Mouse (Mus musculus): Measurements from ENCODE around the gene Hnrnpab. TPM values are rescaled to one million over a fixed set of nuclear protein-coding genes. Genes with fewer than 3 reads are reported as not detected.
A peak's percentile ranks its signal among the peaks of the same experiment; 100 is the strongest.
"Not testable (repeated sequence)": the region's sequence is repeated elsewhere in the genome, so short reads cannot be mapped to it uniquely, and the experiment has no call there.

Hnrnpab gene
- polyA plus RNA-seq, 1 experiment: 174 TPM

DNA sequence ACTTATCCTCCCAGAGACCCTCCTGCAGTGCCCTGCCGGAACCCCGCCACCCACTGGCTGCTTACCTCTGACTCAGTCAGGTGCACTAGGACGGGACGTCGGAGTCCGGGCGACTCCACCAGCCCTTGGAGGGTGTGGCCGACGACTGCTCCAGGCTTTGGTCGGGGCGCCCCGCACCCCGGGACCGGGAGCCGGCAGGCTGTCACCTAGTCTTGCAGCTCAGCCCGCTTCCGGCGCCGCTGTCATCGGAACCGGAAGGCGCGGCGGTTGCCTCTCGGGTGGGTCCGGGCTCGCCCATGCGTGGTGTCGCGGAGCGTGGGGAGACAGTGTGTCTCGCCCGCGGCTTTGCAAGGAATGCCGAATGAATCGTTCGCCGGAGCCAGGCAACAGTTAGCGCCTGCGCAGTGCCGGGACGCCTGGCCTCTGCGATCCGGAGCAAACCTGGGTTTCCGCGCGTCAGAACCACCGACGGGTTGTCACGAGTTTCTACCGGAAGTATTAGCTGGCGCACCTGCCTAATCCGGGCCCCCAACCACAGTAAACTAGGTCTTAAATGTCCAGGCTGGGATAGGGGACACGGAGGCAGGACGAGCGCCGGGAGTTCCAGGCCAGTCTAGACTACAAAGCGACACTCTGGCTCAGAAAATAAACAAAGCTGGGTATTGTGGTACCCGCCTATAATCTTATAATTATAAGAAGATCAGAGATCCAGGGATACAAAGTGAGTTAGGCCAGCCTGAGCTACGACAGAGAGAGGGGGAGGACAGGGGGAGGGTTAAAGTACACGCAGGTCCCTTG is 29.1 kb upstream of the Hnrnpab start, which contains the start of gene Rmnd5b:
Gene Rmnd5b, minus strand, starts transcription at position 372 of the 798 bp plus-strand sequence.
- TF ChIP-seq POLR2A (IDR thresholded peaks at IDR 0.05; ENCODE audit: borderline replicate concordance, extremely low read depth, low read depth, low read length): peak; percentile 49; the same call in 1 of the 2 replicates
- no peak for TF ChIP-seq CTCF (IDR thresholded peaks at IDR 0.05; ENCODE audit: insufficient read depth, low read length)
- Histone ChIP-seq H3K4me1 (ENCODE audit: control insufficient read depth, insufficient read depth, low read length) (peaks cover 13% of the 10 kb centered on the region), H3K4me3 (replicated peaks; ENCODE audit: extremely low read depth, low read depth, low read length) (peak within 1 kb of the TSS; percentile 75)
- whole genome bisulfite sequencing: under 1% methylated on average over 61 of the region's 61 CpGs
- peak; percentile 91 for DNase-seq

DNA sequence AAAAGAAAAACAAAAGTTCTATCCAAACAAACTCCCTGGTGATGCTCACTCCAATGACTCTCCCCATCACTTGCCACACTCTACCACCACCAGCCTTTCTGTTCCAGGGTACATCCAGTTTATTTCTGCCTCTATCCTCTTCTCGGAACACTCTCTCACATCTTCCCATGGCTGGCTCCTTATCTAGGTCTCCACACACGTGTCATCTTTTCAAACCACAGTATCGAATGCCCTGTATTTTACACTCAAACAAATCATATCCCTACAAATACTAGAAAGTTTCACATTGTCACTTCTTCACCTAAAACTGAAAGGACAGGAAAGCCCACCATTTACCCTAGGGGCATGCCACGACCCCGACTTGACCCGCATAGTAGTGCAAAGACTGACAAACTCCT is 28.5 kb upstream of the Hnrnpab start:
- WGBS: under 1% methylated on average over 6 of the region's 6 CpGs
- H3K4me1 ChIP-seq (ENCODE audit: control insufficient read depth, insufficient read depth, low read length): peaks cover 13% of the 10 kb centered on the region
- no peak for DNase-seq
- peak overlapping the region; percentile 75 for H3K4me3 ChIP-seq (replicated peaks; ENCODE audit: extremely low read depth, low read depth, low read length)
- TF ChIP-seq POLR2A (IDR thresholded peaks at IDR 0.05; ENCODE audit: borderline replicate concordance, extremely low read depth, low read depth, low read length): no peak
- TF ChIP-seq CTCF (IDR thresholded peaks at IDR 0.05; ENCODE audit: insufficient read depth, low read length): no peak

DNA sequence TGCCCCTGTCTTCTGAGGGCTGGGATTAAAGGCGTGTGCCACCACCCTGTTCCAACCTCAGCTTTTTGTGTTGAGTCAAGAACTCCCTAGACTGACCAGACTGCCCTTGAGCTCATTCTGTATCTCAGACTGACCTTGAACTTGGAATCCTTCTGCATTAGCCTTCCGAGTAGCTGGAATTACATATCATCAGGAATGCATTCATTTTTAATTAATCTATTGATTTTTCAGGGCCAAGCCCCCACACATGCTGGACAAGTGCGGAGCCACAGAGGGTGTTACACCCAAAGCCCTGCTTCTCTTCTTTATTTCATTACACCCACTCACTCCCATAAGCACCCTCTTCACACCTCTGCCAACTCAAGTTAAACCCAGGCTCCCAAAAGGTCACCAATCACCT is 27.1 kb upstream of the Hnrnpab start:
- TF ChIP-seq POLR2A (IDR thresholded peaks at IDR 0.05; ENCODE audit: borderline replicate concordance, extremely low read depth, low read depth, low read length) (no peak), CTCF (IDR thresholded peaks at IDR 0.05; ENCODE audit: insufficient read depth, low read length) (no peak)
- WGBS: 94% methylated on average over 3 of the region's 3 CpGs
- Histone ChIP-seq H3K4me3 (replicated peaks; ENCODE audit: extremely low read depth, low read depth, low read length) (no peak overlapping the region), H3K4me1 (ENCODE audit: control insufficient read depth, insufficient read depth, low read length) (peaks cover 13% of the 10 kb centered on the region)
- DNase-seq: no peak

DNA sequence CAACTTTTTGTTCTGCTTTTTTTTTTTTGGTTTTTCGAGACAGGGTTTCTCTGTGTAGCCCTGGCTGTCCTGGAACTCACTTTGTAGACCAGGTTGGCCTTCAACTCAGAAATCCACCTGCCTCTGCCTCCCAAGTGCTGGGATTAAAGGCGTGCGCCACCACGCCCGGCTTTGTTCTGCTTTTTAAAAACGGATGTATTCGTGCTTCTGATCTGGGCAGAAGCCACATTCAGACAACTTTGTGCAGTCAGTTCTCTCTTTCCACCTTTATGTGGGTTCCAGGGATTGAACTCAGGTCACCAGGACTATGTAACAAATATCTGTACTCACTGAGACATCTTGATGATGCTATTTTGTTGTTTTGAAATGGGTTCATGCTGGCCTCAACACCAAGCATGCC is 26.6 kb upstream of the Hnrnpab start:
- 80% methylated on average over 7 of the region's 7 CpGs for WGBS
- H3K4me1 ChIP-seq (ENCODE audit: control insufficient read depth, insufficient read depth, low read length): peaks cover 13% of the 10 kb centered on the region
- H3K4me3 ChIP-seq (replicated peaks; ENCODE audit: extremely low read depth, low read depth, low read length); DNase-seq: not testable (repeated sequence)

DNA sequence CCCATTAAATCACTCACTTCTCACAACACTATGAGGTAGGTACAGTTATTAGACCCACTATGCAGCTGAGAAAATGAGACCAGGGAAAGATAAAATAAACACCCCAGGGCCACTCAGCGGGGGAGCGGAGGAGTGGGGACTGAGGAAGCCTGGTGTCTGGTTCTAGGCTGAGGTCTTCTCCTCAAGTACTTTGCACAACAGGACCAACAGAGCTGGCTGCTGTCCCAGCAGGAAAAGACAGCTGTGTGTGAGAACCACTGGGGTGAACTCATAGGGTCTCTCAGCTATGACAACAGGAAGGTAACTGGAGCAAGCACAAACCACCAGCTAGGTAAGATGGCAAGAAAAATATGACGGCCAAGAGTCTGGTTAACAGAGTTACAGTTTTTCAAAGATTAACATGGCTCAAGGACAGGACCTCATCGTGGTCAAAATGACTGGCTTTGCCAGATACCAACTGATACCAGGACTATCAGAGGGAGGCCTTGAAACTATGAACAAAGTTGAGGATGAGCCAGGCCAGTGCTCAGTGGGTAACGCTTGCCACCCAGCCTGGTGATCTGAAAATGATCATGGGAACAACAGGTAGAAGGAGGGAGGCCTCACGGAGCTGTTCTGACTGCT is 25.6 kb upstream of the Hnrnpab start:
- TF ChIP-seq POLR2A (IDR thresholded peaks at IDR 0.05; ENCODE audit: borderline replicate concordance, extremely low read depth, low read depth, low read length): no peak
- no peak for TF ChIP-seq CTCF (IDR thresholded peaks at IDR 0.05; ENCODE audit: insufficient read depth, low read length)
- WGBS: 63% methylated on average over 6 of the region's 6 CpGs

DNA sequence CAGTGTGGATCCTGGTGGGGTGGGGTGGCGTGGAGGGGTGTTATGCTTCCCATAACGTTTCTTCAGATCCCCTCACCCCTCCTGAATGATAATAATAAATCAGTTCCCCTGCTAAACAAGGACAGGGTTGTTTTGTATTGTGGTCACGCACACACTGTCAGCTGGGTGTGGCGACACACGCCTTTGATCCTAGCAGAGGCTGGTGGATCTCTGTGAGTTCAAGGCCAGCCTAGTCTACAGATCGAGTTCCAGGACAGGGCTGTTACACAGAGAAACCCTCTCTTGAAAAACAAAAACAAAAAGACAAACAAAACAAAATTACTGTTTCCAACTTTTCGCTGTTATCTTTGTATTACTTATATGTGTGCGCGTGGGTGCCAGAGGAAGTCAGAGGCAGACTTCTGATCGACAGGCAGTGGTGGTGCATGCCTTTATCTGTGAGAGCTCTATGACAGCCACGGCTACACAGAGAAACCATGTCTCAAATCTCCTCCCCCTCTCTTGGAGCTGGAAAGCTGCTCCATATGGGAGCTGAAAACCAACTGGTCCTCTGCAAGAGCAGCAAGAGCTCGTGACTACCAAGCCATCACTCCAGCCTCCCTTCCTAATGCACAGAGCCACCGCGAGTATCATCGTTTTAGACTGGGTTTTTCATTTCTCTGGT is 23.1 kb upstream of the Hnrnpab start:
- TF ChIP-seq CTCF (IDR thresholded peaks at IDR 0.05; ENCODE audit: insufficient read depth, low read length): no peak
- TF ChIP-seq POLR2A (IDR thresholded peaks at IDR 0.05; ENCODE audit: borderline replicate concordance, extremely low read depth, low read depth, low read length): no peak
- Histone ChIP-seq H3K4me1 (ENCODE audit: control insufficient read depth, insufficient read depth, low read length) (peaks cover 10% of the 10 kb centered on the region), H3K4me3 (replicated peaks; ENCODE audit: extremely low read depth, low read depth, low read length) (no peak overlapping the region)
- no peak for DNase-seq
- 73% methylated on average over 15 of the region's 15 CpGs for WGBS

More for the DNA sequence above, 25.6 kb upstream of the Hnrnpab start:
- Histone ChIP-seq H3K4me3 (replicated peaks; ENCODE audit: extremely low read depth, low read depth, low read length) (no peak overlapping the region), H3K4me1 (ENCODE audit: control insufficient read depth, insufficient read depth, low read length) (peaks cover 13% of the 10 kb centered on the region)
- DNase-seq: no peak

DNA sequence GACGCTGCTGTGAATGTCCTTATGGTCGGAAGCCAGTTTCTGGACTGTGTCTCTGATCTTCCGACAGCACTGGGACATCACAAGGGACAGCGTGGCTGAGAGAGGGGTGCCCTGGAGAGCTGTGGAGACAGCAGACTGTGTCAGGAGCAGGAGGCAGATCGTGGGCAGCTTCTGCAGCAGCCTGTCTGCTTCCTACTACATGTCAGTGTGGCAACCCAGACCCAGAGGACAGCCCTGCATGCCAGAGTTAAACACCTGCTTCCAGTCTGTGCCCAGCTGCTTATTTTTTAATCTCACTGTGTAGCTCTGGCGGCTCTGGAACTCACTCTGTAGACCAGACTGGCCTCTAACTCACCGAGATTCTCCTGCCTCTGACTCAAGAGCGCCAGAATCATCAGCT is 21.3 kb upstream of the Hnrnpab start:
- Histone ChIP-seq H3K4me3 (replicated peaks; ENCODE audit: extremely low read depth, low read depth, low read length) (no peak overlapping the region), H3K4me1 (ENCODE audit: control insufficient read depth, insufficient read depth, low read length) (peaks cover 10% of the 10 kb centered on the region)
- no peak for TF ChIP-seq CTCF (IDR thresholded peaks at IDR 0.05; ENCODE audit: insufficient read depth, low read length)
- TF ChIP-seq POLR2A (IDR thresholded peaks at IDR 0.05; ENCODE audit: borderline replicate concordance, extremely low read depth, low read depth, low read length): no peak
- 91% methylated on average over 8 of the region's 8 CpGs for WGBS
- no peak for DNase-seq

DNA sequence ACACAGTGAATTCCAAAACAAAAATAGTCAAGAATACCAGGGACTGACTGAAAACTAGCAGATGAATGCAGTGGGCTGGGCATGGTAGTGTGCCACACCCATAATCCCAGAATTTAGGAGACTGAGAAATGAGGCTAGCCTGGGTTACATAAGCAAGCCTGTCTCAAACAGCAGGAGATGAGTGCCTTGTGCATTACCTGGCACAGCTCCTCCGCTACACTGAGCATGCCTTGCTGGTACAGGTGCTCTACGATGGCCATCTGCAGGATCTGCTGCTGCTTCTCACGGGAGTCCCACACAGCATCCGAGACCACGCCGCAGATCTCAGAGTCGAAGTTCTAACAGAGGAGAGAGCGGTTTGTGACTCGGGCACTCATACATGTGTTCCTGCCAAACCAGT is 20.8 kb upstream of the Hnrnpab start:
- TF ChIP-seq POLR2A (IDR thresholded peaks at IDR 0.05; ENCODE audit: borderline replicate concordance, extremely low read depth, low read depth, low read length): no peak
- TF ChIP-seq CTCF (IDR thresholded peaks at IDR 0.05; ENCODE audit: insufficient read depth, low read length): no peak
- DNase-seq: no peak

DNA sequence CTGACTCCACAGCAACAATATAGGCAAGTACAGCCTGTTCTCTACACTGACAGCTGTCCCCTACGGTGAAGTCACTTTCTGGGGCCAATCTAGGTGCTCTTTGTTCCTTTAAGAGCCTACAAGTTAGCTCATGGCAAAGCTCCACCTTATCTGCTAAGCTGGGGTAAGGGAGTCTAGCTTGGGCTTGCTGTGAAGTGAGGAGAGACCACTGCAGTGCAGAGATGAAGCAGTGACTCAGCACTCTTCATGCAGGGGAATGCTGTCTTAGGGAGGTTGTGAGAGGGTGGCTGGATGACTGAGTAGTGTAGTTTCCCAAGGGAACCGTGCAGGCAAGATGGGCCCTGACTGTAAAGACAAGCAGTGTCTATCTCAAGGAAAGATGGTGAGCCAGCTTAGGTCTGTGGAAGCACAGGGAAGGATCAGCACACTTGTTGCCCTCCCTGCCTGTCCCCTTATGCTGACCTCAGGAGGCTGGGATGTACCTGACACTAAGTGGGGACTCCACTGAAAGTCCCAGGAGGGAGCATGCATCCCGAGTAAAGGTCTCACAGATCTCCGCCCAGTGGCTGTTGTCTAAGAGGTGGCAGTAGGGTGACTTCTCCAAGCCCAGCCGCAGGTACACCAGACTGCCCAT is 18.7 kb upstream of the Hnrnpab start:
- Histone ChIP-seq H3K4me1 (ENCODE audit: control insufficient read depth, insufficient read depth, low read length) (peaks cover 1% of the 10 kb centered on the region; the same call in 1 of the 2 replicates), H3K4me3 (replicated peaks; ENCODE audit: extremely low read depth, low read depth, low read length) (no peak overlapping the region)
- TF ChIP-seq POLR2A (IDR thresholded peaks at IDR 0.05; ENCODE audit: borderline replicate concordance, extremely low read depth, low read depth, low read length): no peak
- TF ChIP-seq CTCF (IDR thresholded peaks at IDR 0.05; ENCODE audit: insufficient read depth, low read length): no peak
- WGBS: 70% methylated on average over 5 of the region's 5 CpGs
- DNase-seq: no peak

More for the DNA sequence above, 20.8 kb upstream of the Hnrnpab start:
- Histone ChIP-seq H3K4me3 (replicated peaks; ENCODE audit: extremely low read depth, low read depth, low read length) (no peak overlapping the region), H3K4me1 (ENCODE audit: control insufficient read depth, insufficient read depth, low read length) (peaks cover 7% of the 10 kb centered on the region)
- WGBS: 93% methylated on average over 9 of the region's 9 CpGs
